Mouse (Mus musculus) heart, adult 8-10 months (tissue): ENCODE measurements around the gene Iqsec3. TPM values are rescaled to one million over a fixed set of nuclear protein-coding genes. Genes with fewer than 3 reads are reported as not detected.
"Not testable (repeated sequence)": the region's sequence is repeated elsewhere in the genome, so short reads cannot be mapped to it uniquely, and the experiment has no call there.

ENCODE experiments used
- DNase-seq: peaks from one replicate; pipeline ENCODE4 v3.0.0; 2022; ENCODE audit warnings: low spot score
- total RNA-seq, 4 experiments: library from RNA; stranded (reverse); gene quantifications; 2 replicates each; pipeline ENCODE4 v1.2.4; 2022

Iqsec3 gene
- total RNA-seq, 4 experiments from 2014 or later = 0.44 to 0.75 (median 0.62) TPM

GRCm38 (mm10) chr6:121366537-121366936 lies 106.9 kb downstream of the Iqsec3 start:
- not testable (repeated sequence) for DNase-seq

- DNase-seq = no peak
These were observed 109.5 kb downstream of the Iqsec3 start for GRCm38 (mm10) chr6:121363956-121364355.

GRCm38 (mm10) chr6:121363061-121363460 lies 110.4 kb downstream of the Iqsec3 start:
- DNase-seq = no peak

- no peak for DNase-seq
These were observed 116.2 kb downstream of the Iqsec3 start for GRCm38 (mm10) chr6:121357232-121357631.

- DNase-seq = no peak
These were observed 117.4 kb downstream of the Iqsec3 start for GRCm38 (mm10) chr6:121356041-121356440.

GRCm38 (mm10) chr6:121352276-121352675 lies 121.2 kb downstream of the Iqsec3 start:
- no peak for DNase-seq

- DNase-seq = no peak
These were observed 127.0 kb downstream of the Iqsec3 start for GRCm38 (mm10) chr6:121346428-121346827.

- DNase-seq = no peak
These were observed 129.1 kb downstream of the Iqsec3 start for GRCm38 (mm10) chr6:121344329-121344728.

GRCm38 (mm10) chr6:121343771-121344123 lies 129.7 kb downstream of the Iqsec3 start:
- DNase-seq = no peak

- DNase-seq = no peak
These were observed 130.3 kb downstream of the Iqsec3 start, which contains the start of gene Slc6a12 for GRCm38 (mm10) chr6:121343026-121343770. TSS of gene Slc6a12 (plus strand) at chr6:121343076.

- DNase-seq = no peak
These were observed 131.8 kb downstream of the Iqsec3 start for GRCm38 (mm10) chr6:121341650-121342049.

GRCm38 (mm10) chr6:121338519-121338896 lies 135.0 kb downstream of the Iqsec3 start:
- DNase-seq = no peak

- DNase-seq = peak; percentile 75
These were observed 135.5 kb downstream of the Iqsec3 start for GRCm38 (mm10) chr6:121337770-121338518.

- DNase-seq = no peak
These were observed 136.2 kb downstream of the Iqsec3 start for GRCm38 (mm10) chr6:121337229-121337628.

- DNase-seq = no peak
These were observed 136.9 kb downstream of the Iqsec3 start for GRCm38 (mm10) chr6:121336558-121336957.

GRCm38 (mm10) chr6:121335841-121336240 lies 137.6 kb downstream of the Iqsec3 start:
- no peak for DNase-seq

GRCm38 (mm10) chr6:121329848-121330508 lies 143.5 kb downstream of the Iqsec3 start:
- no peak for DNase-seq

GRCm38 (mm10) chr6:121328417-121328884 lies 145.0 kb downstream of the Iqsec3 start:
- no peak for DNase-seq

GRCm38 (mm10) chr6:121326486-121327069 lies 146.9 kb downstream of the Iqsec3 start:
- no peak for DNase-seq

- no peak for DNase-seq
These were observed 147.7 kb downstream of the Iqsec3 start for GRCm38 (mm10) chr6:121325740-121326139.

- no peak for DNase-seq
These were observed 148.2 kb downstream of the Iqsec3 start for GRCm38 (mm10) chr6:121325298-121325697.
